Mouse (Mus musculus) cerebellum, adult 2 months (tissue): ENCODE results near the gene Gcfc2.

ENCODE experiments used
- CTCF ChIP-seq: fragments of 200-500 bp; IDR thresholded peaks from 2 replicates; pipeline ENCODE4 v1.5.1; 2011; ENCODE audit warnings: low read depth, mild to moderate bottlenecking, control low read depth, low read length, moderate library complexity, borderline replicate concordance; ENCODE audit not compliant: insufficient read depth
- POLR2A ChIP-seq: fragments of 200-500 bp; IDR thresholded peaks from 2 replicates; pipeline ENCODE4 v1.6.1; 2011; ENCODE audit warnings: low read length, control low read depth, borderline replicate concordance; ENCODE audit not compliant: insufficient read depth

DNA sequence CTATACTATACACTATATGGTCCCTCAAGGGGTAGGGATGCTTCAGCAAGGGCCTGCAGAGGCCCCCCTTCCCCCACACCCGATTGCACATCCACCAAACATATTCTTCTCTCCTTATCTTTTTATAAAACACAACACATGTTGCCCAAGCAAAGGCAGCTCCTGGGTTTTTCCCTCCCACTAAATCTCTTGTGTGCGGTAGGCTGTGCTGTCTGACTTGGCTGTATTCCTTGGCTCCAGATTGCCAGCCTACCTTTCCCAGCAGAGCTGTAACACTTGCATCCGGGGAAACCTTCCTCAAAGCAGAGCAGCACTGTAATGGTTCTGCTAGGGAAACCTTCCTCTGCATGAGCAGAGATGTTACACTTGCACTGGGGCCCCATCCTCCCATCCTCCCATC, 11.3 kb upstream of the Gcfc2 start:
- TF ChIP-seq POLR2A (no peak), CTCF (no peak)
